Mouse (Mus musculus): Measurements from ENCODE around the gene Popdc3. TPM values are rescaled to one million over a fixed set of nuclear protein-coding genes. Genes with fewer than 3 reads are reported as not detected.

The Popdc3 gene
- total and polyA plus RNA-seq, 3 experiments = 13.4 to 35.5 (median 29.4) TPM

DNA sequence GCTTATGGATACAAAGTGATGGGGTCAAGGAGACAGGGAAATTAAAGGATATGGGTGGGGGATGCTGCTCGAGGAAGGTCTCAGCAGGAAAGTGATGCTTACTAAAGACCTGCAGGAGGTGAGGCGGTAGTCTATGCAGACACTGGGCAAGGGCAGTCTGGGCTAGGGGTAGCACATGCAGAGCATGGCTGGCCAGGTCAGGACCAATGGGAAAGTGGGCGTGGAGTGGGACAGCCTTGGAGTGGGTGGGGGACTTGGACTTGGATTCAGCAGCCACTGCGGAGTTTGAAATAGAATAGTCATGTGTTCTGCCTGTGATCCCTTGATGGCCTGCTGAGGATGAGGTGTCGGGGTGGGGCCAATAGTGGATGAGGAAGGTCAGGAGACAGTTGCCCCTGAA lies 141.0 kb downstream of the Popdc3 start:
- DNase-seq = no peak

DNA sequence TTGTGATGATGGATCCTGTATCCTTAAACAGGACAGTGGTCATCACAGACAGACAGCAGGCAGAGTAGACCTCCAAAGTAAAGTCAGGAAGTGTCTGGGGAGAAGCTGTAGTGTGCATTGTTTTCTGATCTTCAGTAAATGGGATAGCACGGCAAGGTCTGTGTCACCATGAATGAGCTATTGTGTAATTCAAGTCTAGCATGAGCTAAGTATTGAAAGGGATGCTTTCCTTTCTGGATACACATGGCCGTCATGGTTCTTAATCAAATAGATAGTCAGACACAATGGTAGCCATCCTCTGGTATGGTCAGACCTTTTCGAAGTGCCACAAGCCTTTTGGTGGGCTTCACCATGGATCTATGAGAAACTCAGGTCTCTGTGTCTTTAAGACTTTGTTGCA lies 142.4 kb downstream of the Popdc3 start:
- H3K4me1 ChIP-seq (ENCODE audit: control insufficient read depth, insufficient read depth, low read length) = no peaks in the 10 kb centered on the region
- TF ChIP-seq CTCF (IDR thresholded peaks at IDR 0.05) = no peak
- no peak for TF ChIP-seq EP300 (IDR thresholded peaks at IDR 0.05; ENCODE audit: insufficient read depth, low read depth, low read length)
- TF ChIP-seq POLR2A (IDR thresholded peaks at IDR 0.05; ENCODE audit: insufficient read depth, low read depth, low read length) = no peak
- H3K79me2 ChIP-seq (replicated peaks; ENCODE audit: control insufficient read depth, insufficient read depth, low read length) = no peaks in the 10 kb centered on the region
- H3K9ac ChIP-seq (ENCODE audit: low read depth, low read length) = no peak overlapping the region
- WGBS = 81% methylated on average over 3 of the region's 3 CpGs
- no peaks in the 10 kb centered on the region for H3K36me3 ChIP-seq (ENCODE audit: control insufficient read depth, insufficient read depth, low read length)
- no peak overlapping the region for H3K4me3 ChIP-seq
- intact Hi-C loops (cut with DNase I) = no loop called here
- no peak for DNase-seq
- no peaks in the 10 kb centered on the region for H3K27me3 ChIP-seq (ENCODE audit: control insufficient read depth, insufficient read depth, low read length)
- no peak overlapping the region for H3K27ac ChIP-seq

More for the DNA sequence above, 141.0 kb downstream of the Popdc3 start:
- H3K79me2 ChIP-seq (replicated peaks; ENCODE audit: control insufficient read depth, insufficient read depth, low read length) = no peaks in the 10 kb centered on the region
- no peak overlapping the region for H3K27ac ChIP-seq
- no peaks in the 10 kb centered on the region for H3K27me3 ChIP-seq (ENCODE audit: control insufficient read depth, insufficient read depth, low read length)
- no peak overlapping the region for H3K9ac ChIP-seq (ENCODE audit: low read depth, low read length)
- TF ChIP-seq EP300 (IDR thresholded peaks at IDR 0.05; ENCODE audit: insufficient read depth, low read depth, low read length) = no peak
- no peak for TF ChIP-seq CTCF (IDR thresholded peaks at IDR 0.05)
- no peak for TF ChIP-seq POLR2A (IDR thresholded peaks at IDR 0.05; ENCODE audit: insufficient read depth, low read depth, low read length)
- no peaks in the 10 kb centered on the region for H3K4me1 ChIP-seq (ENCODE audit: control insufficient read depth, insufficient read depth, low read length)
- intact Hi-C loops (cut with DNase I) = no loop called here
- H3K4me3 ChIP-seq = no peak overlapping the region
- no peaks in the 10 kb centered on the region for H3K36me3 ChIP-seq (ENCODE audit: control insufficient read depth, insufficient read depth, low read length)
- WGBS = 84% methylated on average over 5 of the region's 5 CpGs

DNA sequence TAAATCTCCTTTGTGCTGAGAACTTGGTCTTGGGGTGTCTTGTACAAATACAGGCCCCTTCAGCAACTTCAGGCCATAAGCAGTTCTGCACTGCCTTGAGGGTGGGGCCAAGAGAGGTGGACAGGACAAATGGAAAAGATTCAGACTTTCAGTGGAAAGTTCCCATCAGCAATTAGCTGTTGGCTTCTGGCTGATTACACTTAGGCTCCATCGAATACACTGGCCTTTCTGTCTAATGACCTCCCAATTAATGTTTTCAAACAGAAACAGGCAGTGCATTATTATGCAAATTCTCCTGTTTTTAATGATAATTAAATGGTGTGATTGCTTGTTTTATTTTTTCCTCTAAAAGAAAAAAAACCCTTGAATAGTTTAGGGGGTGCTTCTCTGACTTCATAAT lies 146.3 kb downstream of the Popdc3 start:
- no peak overlapping the region for H3K27ac ChIP-seq
- 47% methylated on average over 1 of the region's 1 CpGs for WGBS
- H3K4me3 ChIP-seq = no peak overlapping the region
- no peak overlapping the region for H3K9ac ChIP-seq (ENCODE audit: low read depth, low read length)
- intact Hi-C loops (cut with DNase I) = no loop called here
- H3K4me1 ChIP-seq (ENCODE audit: control insufficient read depth, insufficient read depth, low read length) = no peaks in the 10 kb centered on the region
- no peaks in the 10 kb centered on the region for H3K36me3 ChIP-seq (ENCODE audit: control insufficient read depth, insufficient read depth, low read length)
- TF ChIP-seq CTCF (IDR thresholded peaks at IDR 0.05) = no peak
- TF ChIP-seq POLR2A (IDR thresholded peaks at IDR 0.05; ENCODE audit: insufficient read depth, low read depth, low read length) = no peak
- no peak for TF ChIP-seq EP300 (IDR thresholded peaks at IDR 0.05; ENCODE audit: insufficient read depth, low read depth, low read length)
- H3K79me2 ChIP-seq (replicated peaks; ENCODE audit: control insufficient read depth, insufficient read depth, low read length) = no peaks in the 10 kb centered on the region
- no peak for DNase-seq
- no peaks in the 10 kb centered on the region for H3K27me3 ChIP-seq (ENCODE audit: control insufficient read depth, insufficient read depth, low read length)

GRCm38 (mm10) chr10:45328196-45329000 lies 150.5 kb downstream of the Popdc3 start:
- Histone ChIP-seq H3K36me3 (ENCODE audit: control insufficient read depth, insufficient read depth, low read length) (no peaks in the 10 kb centered on the region), H3K9ac (ENCODE audit: low read depth, low read length) (no peak overlapping the region), H3K4me3 (no peak overlapping the region), H3K27ac (no peak overlapping the region), H3K27me3 (ENCODE audit: control insufficient read depth, insufficient read depth, low read length) (no peaks in the 10 kb centered on the region), H3K4me1 (ENCODE audit: control insufficient read depth, insufficient read depth, low read length) (no peaks in the 10 kb centered on the region), H3K79me2 (replicated peaks; ENCODE audit: control insufficient read depth, insufficient read depth, low read length) (no peaks in the 10 kb centered on the region)
- WGBS = 82% methylated on average over 7 of the region's 7 CpGs
- intact Hi-C loops (cut with DNase I) = no loop called here
- no peak for DNase-seq
- TF ChIP-seq CTCF (IDR thresholded peaks at IDR 0.05) (no peak), POLR2A (IDR thresholded peaks at IDR 0.05; ENCODE audit: insufficient read depth, low read depth, low read length) (no peak), EP300 (IDR thresholded peaks at IDR 0.05; ENCODE audit: insufficient read depth, low read depth, low read length) (no peak)

DNA sequence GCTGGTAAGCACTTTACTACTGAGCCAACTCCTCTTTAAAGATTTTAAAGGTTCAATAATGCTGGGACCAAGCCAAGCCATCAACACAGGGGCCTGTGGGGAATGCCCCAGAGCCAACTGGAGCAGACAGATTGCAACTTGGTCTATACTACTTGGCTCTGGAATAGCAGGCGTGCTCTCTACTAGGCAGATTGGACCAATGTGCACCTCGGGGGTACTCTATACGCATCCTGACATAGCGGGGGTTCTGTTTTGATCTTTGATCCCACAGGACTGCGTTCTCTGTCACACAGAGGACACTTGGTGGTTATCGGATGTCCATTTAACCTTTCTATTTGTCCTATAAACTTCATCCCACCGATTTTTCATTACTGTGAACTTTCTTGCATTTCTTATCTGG lies 157.0 kb downstream of the Popdc3 start:
- Histone ChIP-seq H3K4me3 (no peak overlapping the region; the same call in 1 of the 2 replicates), H3K36me3 (ENCODE audit: control insufficient read depth, insufficient read depth, low read length) (no peaks in the 10 kb centered on the region), H3K79me2 (replicated peaks; ENCODE audit: control insufficient read depth, insufficient read depth, low read length) (no peaks in the 10 kb centered on the region), H3K4me1 (ENCODE audit: control insufficient read depth, insufficient read depth, low read length) (no peaks in the 10 kb centered on the region), H3K27ac (no peak overlapping the region; the same call in 1 of the 2 replicates), H3K9ac (ENCODE audit: low read depth, low read length) (no peak overlapping the region), H3K27me3 (ENCODE audit: control insufficient read depth, insufficient read depth, low read length) (no peaks in the 10 kb centered on the region)
- TF ChIP-seq CTCF (IDR thresholded peaks at IDR 0.05) (no peak), POLR2A (IDR thresholded peaks at IDR 0.05; ENCODE audit: insufficient read depth, low read depth, low read length) (no peak), EP300 (IDR thresholded peaks at IDR 0.05; ENCODE audit: insufficient read depth, low read depth, low read length) (no peak)
- DNase-seq = no peak
- intact Hi-C loops (cut with DNase I) = loop anchor here (5.0 kb wide), 1 partner anchor 103 kb away; no protein-coding TSS in a partner anchor
- 38% methylated on average over 7 of the region's 7 CpGs for WGBS

Data from heart, adult 2 months (tissue).